Mouse (Mus musculus) C2C12 (cell line): ENCODE measurements around the gene Gramd1a.

Experiments used
- CEBPB ChIP-seq: IDR thresholded peaks from one replicate; pipeline ENCODE4 v1.6.1; 2011; ENCODE audit warnings: low read depth, mild to moderate bottlenecking, control low read depth, moderate library complexity
- CTCF ChIP-seq: IDR thresholded peaks from one replicate; pipeline ENCODE4 v1.5.1; 2011; ENCODE audit not compliant: control insufficient read depth, insufficient read depth, insufficient read length
- FOSL1 ChIP-seq: IDR thresholded peaks from one replicate; pipeline ENCODE4 v1.8.0; 2011; ENCODE audit warnings: mild to moderate bottlenecking, low read length; ENCODE audit not compliant: poor library complexity, insufficient read depth, severe bottlenecking
- MAX ChIP-seq: IDR thresholded peaks from one replicate; pipeline ENCODE4 v1.6.1; 2011; ENCODE audit warnings: mild to moderate bottlenecking, control low read depth
- MYOD1 ChIP-seq: IDR thresholded peaks from one replicate; pipeline ENCODE4 v1.6.1; 2011; ENCODE audit warnings: low read depth; ENCODE audit not compliant: control insufficient read depth, insufficient read length
- MYOG ChIP-seq: IDR thresholded peaks from one replicate; pipeline ENCODE4 v1.6.1; 2011; ENCODE audit not compliant: control insufficient read depth, insufficient read length; ENCODE audit errors: extremely low read depth
- USF1 ChIP-seq: IDR thresholded peaks from one replicate; pipeline ENCODE4 v1.6.1; 2011; ENCODE audit warnings: low read depth, mild to moderate bottlenecking, control low read depth, moderate library complexity

GRCm38 (mm10) chr7:31118486-31118885 lies 37.2 kb downstream of the Gramd1a start:
- TF ChIP-seq CTCF (no peak), USF1 (no peak), MAX (no peak), MYOD1 (no peak), FOSL1 (no peak), CEBPB (no peak), MYOG (no peak)
